Mouse (Mus musculus) embryonic facial prominence, embryonic 11.5 days (tissue): ENCODE measurements around the gene Agbl4. TPM values are rescaled to one million over a fixed set of nuclear protein-coding genes. Genes with fewer than 3 reads are reported as not detected.
A peak's percentile ranks its signal among the peaks of the same experiment; 100 is the strongest.

Experiments
- ATAC-seq: fragments of 200-750 bp; cut with Nextera tagmentation; replicated peaks from 2 replicates; pipeline ENCODE4 v1.8.0; 2017; ENCODE audit warnings: low read depth; ENCODE audit not compliant: insufficient number of reproducible peaks, low FRiP score, low TSS enrichment
- DNase-seq: peaks from one replicate; pipeline ENCODE4 v3.0.0-alpha.2; 2015; ENCODE audit warnings: low spot score
- H3K27ac ChIP-seq: fragments of 300-500 bp; sonication (generic); replicated peaks from 2 replicates; pipeline ENCODE4 v1.5.1; 2014; ENCODE audit warnings: mild to moderate bottlenecking, low read depth, low read length, control low read depth
- H3K27me3 ChIP-seq: fragments of 300-500 bp; sonication (generic); 2 replicates; pipeline ENCODE4 v1.6.1; 2014; ENCODE audit warnings: mild to moderate bottlenecking, low read length, moderate library complexity, mixed read lengths; ENCODE audit not compliant: control insufficient read depth, insufficient read depth
- H3K36me3 ChIP-seq: fragments of 300-500 bp; sonication (generic); replicated peaks from 2 replicates; pipeline ENCODE4 v1.6.1; 2014; ENCODE audit warnings: low read depth, mild to moderate bottlenecking, low read length, moderate library complexity, mixed read lengths; ENCODE audit not compliant: control insufficient read depth, insufficient read depth
- H3K4me1 ChIP-seq: fragments of 300-500 bp; sonication (generic); 2 replicates; pipeline ENCODE4 v1.6.1; 2014; ENCODE audit warnings: low read length, mixed read lengths; ENCODE audit not compliant: control insufficient read depth, insufficient read depth
- H3K4me2 ChIP-seq: fragments of 300-500 bp; sonication (generic); 2 replicates; pipeline ENCODE4 v1.6.1; 2014; ENCODE audit warnings: low read depth, mild to moderate bottlenecking, control low read depth, low read length, moderate library complexity
- H3K4me3 ChIP-seq: fragments of 300-500 bp; sonication (generic); 2 replicates; pipeline ENCODE4 v1.5.1; 2014; ENCODE audit warnings: low read depth, low read length, control low read depth
- H3K9ac ChIP-seq: fragments of 300-500 bp; sonication (generic); replicated peaks from 2 replicates; pipeline ENCODE4 v1.6.1; 2014; ENCODE audit warnings: mild to moderate bottlenecking, control low read depth, low read length
- H3K9me3 ChIP-seq: fragments of 300-500 bp; sonication (generic); replicated peaks from 2 replicates; pipeline ENCODE4 v1.6.1; 2016; ENCODE audit warnings: mild to moderate bottlenecking, low read length, inconsistent platforms, mixed read lengths; ENCODE audit not compliant: control insufficient read depth
- WGBS: fragments of 180-500 bp; shearing (Covaris S2); extraction: QIAGEN DNeasy Blood & Tissue Kit; methylation state at CpG from one replicate; pipeline ENCODE4 v1.1.7; 2014; 5-methylcytosine and 5-hydroxymethylcytosine counted together
- polyA plus RNA-seq: library from polyadenylated mRNA; unstranded; fragments of >200 nt; fragmentation: Nextera tagmentation; extraction: Ambion mirVana; gene quantifications from 2 replicates; pipeline ENCODE4 v1.2.1, GENCODE M21; 2014

Agbl4 gene
- polyA plus RNA-seq, 1 experiment from 2014 or later, result 0.98 TPM

- 38% methylated on average over 4 of the region's 4 CpGs for WGBS
- DNase-seq (no peak), ATAC-seq (no peak)
- Histone ChIP-seq H3K27ac (no peak overlapping the region), H3K4me2 (no peak overlapping the region), H3K4me1 (no peaks in the 10 kb centered on the region), H3K9ac (no peak overlapping the region), H3K36me3 (no peaks in the 10 kb centered on the region), H3K9me3 (no peaks in the 10 kb centered on the region), H3K4me3 (no peak overlapping the region), H3K27me3 (no peaks in the 10 kb centered on the region)
Observed at GRCm38 (mm10) chr4:111477507-111477906, 1080.0 kb downstream of the Agbl4 start.

- DNase-seq (no peak), ATAC-seq (no peak)
- Histone ChIP-seq H3K4me1 (no peaks in the 10 kb centered on the region), H3K9me3 (no peaks in the 10 kb centered on the region), H3K4me3 (no peak overlapping the region), H3K4me2 (no peak overlapping the region), H3K27me3 (no peaks in the 10 kb centered on the region), H3K36me3 (no peaks in the 10 kb centered on the region), H3K27ac (no peak overlapping the region), H3K9ac (no peak overlapping the region)
- 90% methylated on average over 5 of the region's 5 CpGs for WGBS
Observed at GRCm38 (mm10) chr4:111483499-111483898, 1086.0 kb downstream of the Agbl4 start.

DNA sequence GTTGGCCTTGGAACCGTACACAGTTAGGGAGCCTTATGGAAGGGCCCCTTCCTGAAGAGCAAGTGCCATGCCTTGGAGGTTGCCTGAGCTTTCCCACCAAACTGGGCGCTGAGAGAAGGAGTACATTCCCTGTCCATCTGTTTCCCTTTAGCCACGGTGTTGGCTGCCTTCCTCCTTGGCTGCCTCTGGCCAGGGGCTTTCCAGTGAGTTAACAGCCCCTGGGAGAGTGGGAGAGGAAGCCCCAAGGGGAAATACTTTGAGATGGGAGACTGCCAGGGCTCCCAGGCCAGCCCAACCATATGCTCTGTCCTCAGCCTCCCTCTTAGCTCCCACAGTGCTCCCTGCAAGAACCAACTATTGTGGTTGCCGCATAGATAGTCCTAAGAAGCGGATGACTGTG, 1087.7 kb downstream of the Agbl4 start:
- H3K9me3 ChIP-seq, result no peaks in the 10 kb centered on the region
- peak; percentile 53 for DNase-seq
- no peak overlapping the region for H3K4me3 ChIP-seq
- no peaks in the 10 kb centered on the region for H3K4me1 ChIP-seq
- H3K4me2 ChIP-seq, result no peak overlapping the region
- H3K36me3 ChIP-seq, result no peaks in the 10 kb centered on the region
- H3K27me3 ChIP-seq, result no peaks in the 10 kb centered on the region
- 56% methylated on average over 5 of the region's 5 CpGs for WGBS
- H3K27ac ChIP-seq, result no peak overlapping the region
- H3K9ac ChIP-seq, result no peak overlapping the region
- ATAC-seq, result no peak

DNA sequence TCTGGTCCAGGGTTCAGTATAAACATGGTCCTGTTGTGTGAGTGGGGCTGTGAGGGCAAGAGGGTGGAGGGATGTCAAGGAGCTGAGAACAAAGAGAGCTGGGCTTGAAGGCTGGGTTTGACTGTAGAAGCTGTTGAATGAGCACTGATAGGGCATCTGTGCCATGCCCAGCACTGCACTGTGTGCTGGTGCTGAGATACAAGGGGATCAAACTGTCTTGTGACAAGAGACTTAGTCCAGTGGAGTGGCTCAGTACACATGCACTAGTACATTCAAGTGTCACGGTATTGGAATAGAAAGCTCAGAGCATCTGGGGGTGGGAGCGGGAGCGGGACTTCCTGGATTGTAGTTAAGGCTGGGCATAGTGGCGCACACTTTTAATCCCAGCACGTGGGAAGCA, 1088.7 kb downstream of the Agbl4 start:
- no peaks in the 10 kb centered on the region for H3K4me1 ChIP-seq
- no peak for ATAC-seq
- H3K4me2 ChIP-seq, result no peak overlapping the region
- DNase-seq, result no peak
- no peak overlapping the region for H3K27ac ChIP-seq
- 64% methylated on average over 5 of the region's 5 CpGs for WGBS
- H3K9ac ChIP-seq, result no peak overlapping the region
- no peaks in the 10 kb centered on the region for H3K9me3 ChIP-seq
- no peaks in the 10 kb centered on the region for H3K36me3 ChIP-seq
- H3K4me3 ChIP-seq, result no peak overlapping the region
- no peaks in the 10 kb centered on the region for H3K27me3 ChIP-seq

GRCm38 (mm10) chr4:111487233-111487843, 1089.9 kb downstream of the Agbl4 start:
- Histone ChIP-seq H3K9ac (no peak overlapping the region), H3K9me3 (no peaks in the 10 kb centered on the region), H3K4me3 (no peak overlapping the region), H3K4me1 (no peaks in the 10 kb centered on the region), H3K4me2 (no peak overlapping the region), H3K27me3 (no peaks in the 10 kb centered on the region), H3K27ac (no peak overlapping the region), H3K36me3 (no peaks in the 10 kb centered on the region)
- 77% methylated on average over 4 of the region's 4 CpGs for WGBS
- ATAC-seq, result peak; percentile 68; the same call in 1 of the 2 replicates
- DNase-seq, result peak; percentile 59

GRCm38 (mm10) chr4:111493750-111494404, 1096.4 kb downstream of the Agbl4 start:
- 63% methylated on average over 5 of the region's 5 CpGs for WGBS
- DNase-seq (no peak), ATAC-seq (no peak)
- Histone ChIP-seq H3K9me3 (no peaks in the 10 kb centered on the region), H3K4me2 (no peak overlapping the region), H3K9ac (no peak overlapping the region), H3K4me1 (no peaks in the 10 kb centered on the region), H3K27me3 (no peaks in the 10 kb centered on the region), H3K36me3 (no peaks in the 10 kb centered on the region), H3K27ac (no peak overlapping the region), H3K4me3 (no peak overlapping the region)

- Histone ChIP-seq H3K9ac (no peak overlapping the region), H3K4me2 (no peak overlapping the region), H3K36me3 (no peaks in the 10 kb centered on the region), H3K4me1 (no peaks in the 10 kb centered on the region), H3K27me3 (no peaks in the 10 kb centered on the region), H3K27ac (no peak overlapping the region), H3K9me3 (no peaks in the 10 kb centered on the region), H3K4me3 (no peak overlapping the region)
- DNase-seq (peak; percentile 75), ATAC-seq (no peak; the same call in 1 of the 2 replicates)
- 21% methylated on average over 2 of the region's 2 CpGs for whole genome bisulfite sequencing
Observed at GRCm38 (mm10) chr4:111495949-111496348, 1098.5 kb downstream of the Agbl4 start.

DNA sequence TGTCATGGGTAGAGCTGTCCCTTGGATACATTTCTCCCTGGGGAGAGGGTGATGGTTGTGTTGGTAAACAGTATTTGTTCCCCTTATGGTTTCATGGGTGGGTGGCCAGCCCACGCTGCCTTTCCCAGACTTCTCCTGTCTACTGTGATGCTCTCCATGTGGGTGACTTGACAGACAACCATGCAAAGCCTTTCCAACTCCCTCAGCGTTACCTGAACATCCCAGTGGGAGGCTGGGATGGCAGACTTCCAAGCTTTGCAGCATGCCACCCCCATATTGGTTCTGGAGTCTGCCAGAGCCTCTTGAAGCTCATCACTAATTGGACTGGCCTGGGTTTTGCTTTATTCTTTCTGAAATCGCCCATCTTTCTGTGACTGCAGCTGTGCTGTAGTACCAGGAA, 1101.3 kb downstream of the Agbl4 start:
- H3K27me3 ChIP-seq, result no peaks in the 10 kb centered on the region
- H3K27ac ChIP-seq, result no peak overlapping the region
- no peak for ATAC-seq
- no peak overlapping the region for H3K4me3 ChIP-seq
- no peak overlapping the region for H3K9ac ChIP-seq
- 65% methylated on average over 3 of the region's 3 CpGs for WGBS
- no peaks in the 10 kb centered on the region for H3K36me3 ChIP-seq
- no peak overlapping the region for H3K4me2 ChIP-seq
- no peak for DNase-seq
- no peaks in the 10 kb centered on the region for H3K4me1 ChIP-seq
- no peaks in the 10 kb centered on the region for H3K9me3 ChIP-seq
